Mouse (Mus musculus) cerebellum, adult 8-10 months (tissue): ENCODE results near the gene Gast.

Source experiments
- DNase-seq: peaks from one replicate; pipeline ENCODE4 v3.0.0; 2022

Gene Gast

GRCm38 (mm10) chr11:100362209-100362978, 28.2 kb downstream of the Gast start:
- peak; percentile 90 for DNase-seq

DNA sequence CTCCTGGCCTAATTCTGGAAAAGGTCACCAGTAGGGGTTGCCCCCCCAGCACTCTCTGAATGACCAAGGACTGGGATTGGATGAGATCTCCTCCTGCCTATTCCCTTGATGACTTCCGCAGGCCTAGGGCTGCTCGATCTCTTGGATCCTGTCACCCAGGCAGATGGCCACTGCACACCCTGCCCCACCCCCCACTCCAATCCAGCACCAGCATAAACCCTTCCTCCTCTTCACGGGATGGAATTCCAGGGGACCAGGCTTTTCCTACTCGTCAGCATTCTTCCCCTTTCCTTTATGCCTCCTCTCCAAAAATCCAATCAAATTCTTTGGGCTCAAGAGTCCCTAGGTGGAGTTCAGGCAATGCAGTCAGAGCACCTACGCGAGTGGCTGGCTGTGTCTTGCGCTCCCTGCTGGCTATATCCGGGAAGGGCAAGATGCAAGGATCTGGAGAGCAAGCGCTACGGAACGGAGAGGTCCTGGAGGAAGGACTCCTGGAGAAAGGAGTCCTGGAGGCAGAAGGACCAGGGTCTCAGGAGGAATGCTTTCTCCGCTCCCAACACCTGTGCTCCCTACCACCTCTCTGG, 28.9 kb downstream of the Gast start:
- DNase-seq: peak; percentile 81

- no peak for DNase-seq
Measured at GRCm38 (mm10) chr11:100369145-100369544, 34.9 kb downstream of the Gast start.

GRCm38 (mm10) chr11:100369822-100370221, 35.6 kb downstream of the Gast start:
- no peak for DNase-seq

- DNase-seq: no peak
Measured at GRCm38 (mm10) chr11:100371981-100372558, 37.9 kb downstream of the Gast start.

DNA sequence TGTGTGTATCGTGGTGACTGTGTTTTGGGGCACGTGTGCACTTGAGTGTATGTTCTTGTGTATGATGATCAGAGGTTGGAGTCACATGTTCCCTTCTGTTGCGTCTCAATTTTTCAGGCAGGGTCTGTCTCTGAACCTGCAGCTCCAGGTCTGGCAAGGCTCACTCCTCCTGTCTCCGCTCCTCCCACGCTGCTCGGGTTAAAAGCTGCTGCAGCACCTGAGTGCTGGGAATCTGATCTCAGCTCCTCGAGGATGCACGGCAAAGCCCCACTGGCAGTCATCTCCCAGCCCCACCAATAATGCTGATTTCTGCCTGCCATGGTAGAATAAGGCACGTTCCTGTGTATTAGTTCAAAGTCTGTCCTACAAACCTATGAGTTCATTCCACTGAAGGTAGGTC, 40.9 kb downstream of the Gast start:
- DNase-seq: no peak

DNA sequence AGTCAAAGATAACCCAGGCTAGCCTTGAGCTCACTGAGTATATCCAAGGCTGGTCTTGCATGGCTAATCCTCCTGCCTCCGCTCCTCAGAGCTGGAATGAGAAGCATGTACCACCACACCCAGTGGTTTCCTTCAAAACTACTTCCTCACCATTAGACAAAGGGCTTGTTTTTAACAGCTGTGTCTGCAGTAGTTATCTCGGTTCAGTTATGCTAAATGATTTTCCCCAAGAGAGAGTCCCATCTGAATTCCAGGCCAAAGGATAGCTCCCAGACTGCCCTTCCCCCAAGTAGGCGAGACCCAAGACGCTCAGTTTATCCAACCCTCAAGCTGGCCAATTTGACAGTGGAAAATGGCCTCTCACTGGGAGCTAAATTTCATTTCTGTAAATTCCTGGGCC, 41.8 kb downstream of the Gast start:
- no peak for DNase-seq

DNA sequence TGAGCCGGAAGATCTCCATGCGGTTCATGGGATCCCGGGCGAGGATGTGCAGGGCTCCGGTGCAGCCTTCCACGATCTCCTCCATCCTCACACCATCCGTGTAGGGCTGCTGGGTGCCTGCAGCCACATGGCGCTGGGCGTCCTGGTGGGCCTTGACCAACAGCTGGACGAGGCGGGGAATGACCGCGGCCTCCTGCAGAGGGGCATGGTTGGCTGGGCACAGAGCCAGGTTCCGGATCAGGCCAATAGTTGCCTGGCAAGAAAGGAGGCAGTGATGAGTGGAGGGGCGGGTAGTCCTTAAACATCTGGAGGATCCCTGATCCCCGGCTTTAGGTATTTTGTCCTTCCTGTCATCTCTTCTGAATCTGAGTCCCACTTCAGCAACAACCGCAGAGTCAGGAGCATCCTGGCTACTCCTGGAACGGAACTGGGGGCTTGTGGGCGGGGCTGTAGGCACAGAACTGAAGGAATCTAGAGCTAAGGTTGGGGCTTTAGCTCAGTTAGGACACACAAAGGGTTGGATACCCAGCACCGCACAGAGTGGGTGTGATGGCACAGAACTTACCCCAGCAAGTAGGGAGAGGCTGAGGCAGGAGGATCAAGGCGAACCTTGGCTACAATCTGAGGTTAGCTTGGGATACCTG, 42.7 kb downstream of the Gast start:
- DNase-seq: no peak

GRCm38 (mm10) chr11:100377989-100378388, 43.8 kb downstream of the Gast start:
- no peak for DNase-seq

- DNase-seq: no peak
Measured at GRCm38 (mm10) chr11:100378446-100378845, 44.2 kb downstream of the Gast start.

- DNase-seq: no peak
Measured at GRCm38 (mm10) chr11:100379311-100379710, 45.1 kb downstream of the Gast start.

GRCm38 (mm10) chr11:100382682-100383081, 48.5 kb downstream of the Gast start:
- DNase-seq: no peak

DNA sequence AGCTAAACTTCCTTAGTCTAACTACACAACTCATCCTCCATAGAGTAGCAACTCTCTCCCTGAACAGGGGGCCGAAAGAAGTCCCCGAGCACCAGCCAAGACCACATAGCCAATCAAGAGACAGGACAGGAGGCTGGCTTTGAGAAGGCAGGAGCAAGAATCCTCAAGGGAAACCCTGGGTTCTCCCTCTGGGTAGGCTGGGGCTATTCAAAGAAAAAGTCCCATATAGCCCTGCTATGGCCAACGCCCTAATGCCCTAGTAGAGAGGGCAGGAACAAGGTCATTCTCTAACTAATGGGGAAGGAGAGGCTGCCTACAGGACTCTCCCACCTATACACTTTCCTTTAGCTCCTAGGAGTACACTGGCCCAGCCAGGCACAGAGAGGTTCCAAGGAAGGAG, 50.8 kb downstream of the Gast start:
- DNase-seq: no peak

DNA sequence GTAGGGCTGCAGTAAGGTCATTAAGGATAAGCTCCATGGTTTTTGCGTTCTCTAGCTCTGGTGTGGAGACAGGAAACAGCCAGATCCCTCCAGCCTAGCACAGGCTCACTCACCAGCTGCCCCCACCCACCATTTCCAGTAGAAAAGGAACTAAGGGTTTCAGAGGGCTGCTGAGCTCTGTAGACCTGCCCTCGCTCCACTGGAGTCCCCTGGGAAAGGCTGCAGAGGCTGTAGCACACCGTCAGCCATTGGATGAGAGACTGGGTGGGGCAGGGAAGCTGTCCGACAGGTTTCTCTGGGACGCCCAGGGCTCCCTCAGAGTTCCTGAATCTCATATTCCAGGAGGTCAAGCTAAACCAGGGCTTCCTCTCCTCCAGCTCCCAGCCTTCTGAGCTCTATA, 52.4 kb downstream of the Gast start:
- no peak for DNase-seq
